Mouse (Mus musculus) MEL (cell line): ENCODE measurements around the gene Ctsw.

Experiments used
- MEF2A ChIP-seq: IDR thresholded peaks from 2 replicates; pipeline ENCODE4 v1.6.1; 2014; ENCODE audit warnings: low read depth, mild to moderate bottlenecking, inconsistent platforms, low read length, improper control_type of control experiment; ENCODE audit not compliant: poor library complexity, insufficient replicate concordance, severe bottlenecking; ENCODE audit errors: extremely low read depth
- POLR2A ChIP-seq, 2 experiments: IDR thresholded peaks; 2 replicates each; pipeline ENCODE4 v1.6.1; 2011 to 2012; ENCODE audit warnings: low read length in 2 of 2, mild to moderate bottlenecking in 2 of 2, control low read depth in 1 of 2, improper control_type of control experiment in 1 of 2, low read depth in 1 of 2, moderate library complexity in 1 of 2; ENCODE audit not compliant: control insufficient read depth in 1 of 2, insufficient read depth in 1 of 2, poor library complexity in 1 of 2
- USF1 ChIP-seq: IDR thresholded peaks from 2 replicates; pipeline ENCODE4 v1.6.1; 2014; ENCODE audit warnings: low read depth, mild to moderate bottlenecking, inconsistent platforms, low read length, improper control_type of control experiment, moderate library complexity
- ZKSCAN1 ChIP-seq: IDR thresholded peaks from 2 replicates; pipeline ENCODE4 v1.6.1; 2012; ENCODE audit warnings: low read depth, mild to moderate bottlenecking, inconsistent platforms, low read length, improper control_type of control experiment, moderate library complexity
- ZNF384 ChIP-seq: IDR thresholded peaks from 2 replicates; pipeline ENCODE4 v1.6.1; 2012; ENCODE audit warnings: low read depth, mild to moderate bottlenecking, inconsistent platforms, low read length, improper control_type of control experiment

DNA sequence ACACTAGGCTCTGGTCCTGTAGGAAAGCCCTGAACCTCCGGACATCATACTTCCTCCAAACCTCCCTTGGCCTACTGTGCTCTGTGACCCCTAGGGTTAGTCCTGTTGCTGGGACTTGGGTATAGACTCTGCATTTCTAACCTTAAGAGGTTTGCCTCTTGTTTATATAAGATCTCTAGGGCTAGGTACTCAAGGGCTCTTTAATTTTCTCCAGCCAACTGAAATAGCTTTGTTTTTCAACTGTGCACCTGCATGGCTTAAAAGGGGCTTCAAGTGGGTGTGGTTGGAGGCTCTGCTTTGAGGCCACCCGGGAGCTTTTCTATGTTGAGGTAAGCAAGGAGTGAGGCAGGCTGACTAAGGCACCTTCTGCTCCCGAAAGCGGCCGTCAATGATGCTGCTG, 16.2 kb upstream of the Ctsw start:
- no peak for TF ChIP-seq MEF2A
- no peak for TF ChIP-seq ZKSCAN1
- TF ChIP-seq POLR2A (IDR thresholded peaks at IDR 0.05; ENCODE audit: control insufficient read depth in 1 of 2, insufficient read depth in 1 of 2, low read depth in 1 of 2, low read length in 2 of 2, poor library complexity in 1 of 2) = no peak
- no peak for TF ChIP-seq USF1
- no peak for TF ChIP-seq ZNF384
